7 mouse cellular contexts compared by ENCODE assay signal in the genomic region with DNA sequence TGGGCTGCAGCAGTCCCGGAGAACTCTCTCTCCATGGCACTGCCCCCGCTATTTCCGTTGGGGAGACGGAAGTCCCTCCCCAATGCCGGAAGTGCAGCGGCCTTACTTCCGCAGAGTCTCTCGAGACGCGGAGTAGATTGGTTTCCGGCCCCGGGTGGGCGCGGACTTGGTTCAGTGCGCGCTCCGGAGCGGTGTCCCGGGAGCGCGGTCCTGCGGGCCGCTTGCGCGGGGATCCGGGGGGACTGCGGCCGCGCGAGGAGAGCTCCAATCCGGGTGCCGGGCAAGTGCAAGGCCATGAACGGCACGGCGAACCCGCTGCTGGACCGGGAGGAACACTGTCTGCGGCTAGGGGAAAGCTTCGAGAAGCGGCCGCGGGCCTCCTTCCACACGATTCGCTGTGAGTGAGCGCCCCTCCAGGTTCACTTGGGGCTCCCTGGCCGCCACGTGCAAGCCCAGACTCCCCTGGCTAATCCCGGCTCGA. TPM values are rescaled to one million over a fixed set of nuclear protein-coding genes. Genes with fewer than 3 reads are reported as not detected.
A peak's percentile ranks its signal among the peaks of the same experiment; 100 is the strongest.
DNase-seq lines count a peak whose midpoint lies in the region; ATAC-seq lines count a peak whose summit lies in the region.

A gene (minus strand): TSS at position 66 of the 481 bp plus-strand sequence.

- peak within 1 kb of the TSS; percentile 85 for H3K27ac ChIP-seq in intestine, embryonic 16.5 days (ENCODE audit: low read length)
- H3K27ac ChIP-seq in midbrain, embryonic 11.5 days (ENCODE audit: low read depth, low read length) = peak within 1 kb of the TSS; percentile 79

- no peaks in the 10 kb centered on the region for H3K9me3 ChIP-seq in intestine, embryonic 16.5 days (ENCODE audit: control insufficient read depth, low read length)
- H3K9me3 ChIP-seq in midbrain, embryonic 11.5 days (ENCODE audit: control insufficient read depth, low read length) = no peaks in the 10 kb centered on the region

- H3K4me2 ChIP-seq in intestine, embryonic 16.5 days (ENCODE audit: low read depth, low read length) = peak within 1 kb of the TSS; percentile 81
- peak within 1 kb of the TSS; percentile 94 for H3K4me2 ChIP-seq in midbrain, embryonic 11.5 days

- DNase-seq in adrenal gland, adult 2 months = peak; percentile 94
- peak; percentile 81 for DNase-seq in embryo, embryonic 11.5 days (ENCODE audit: low read depth, low spot score)
- peak; percentile 77 to 90 for DNase-seq in gastrocnemius, postnatal 4 days (ENCODE audit: low spot score in 2 of 2)
- peak; percentile 90 to 94 for DNase-seq in left cerebral cortex, postnatal 36 days (ENCODE audit: low spot score in 2 of 2)
- DNase-seq in midbrain, embryonic 11.5 days (ENCODE audit: low spot score, missing footprints) = peak; percentile 97
- DNase-seq in skeletal muscle tissue, adult 2 months (ENCODE audit: low read depth, low spot score) = peak; percentile 83

- H3K36me3 ChIP-seq in intestine, embryonic 16.5 days (ENCODE audit: control insufficient read depth, insufficient read depth, low read length) = peaks cover 4% of the 10 kb centered on the region
- H3K36me3 ChIP-seq in midbrain, embryonic 11.5 days (ENCODE audit: control insufficient read depth, insufficient read depth, low read length) = no peaks in the 10 kb centered on the region; the same call in 1 of the 2 replicates

- ATAC-seq in intestine, embryonic 16.5 days = peak; percentile 97
- ATAC-seq in midbrain, embryonic 11.5 days (ENCODE audit: low FRiP score) = peak; percentile 94

- H3K4me3 ChIP-seq in intestine, embryonic 16.5 days (ENCODE audit: low read length) = peak within 1 kb of the TSS; percentile 67
- H3K4me3 ChIP-seq in midbrain, embryonic 11.5 days (ENCODE audit: low read depth, low read length) = peak within 1 kb of the TSS; percentile 92

- peak within 1 kb of the TSS; percentile 83 for H3K9ac ChIP-seq in intestine, embryonic 16.5 days (ENCODE audit: low read depth, low read length)
- peak within 1 kb of the TSS; percentile 92 for H3K9ac ChIP-seq in midbrain, embryonic 11.5 days (ENCODE audit: low read length)

- intact Hi-C loops in left cerebral cortex, postnatal 36 days (cut with DNase I) = loop anchor here (10.0 kb wide), 1 partner anchor 360 kb away; a partner anchor contains a TSS

- H3K4me1 ChIP-seq in intestine, embryonic 16.5 days (ENCODE audit: control insufficient read depth, insufficient read depth, low read length) = peaks cover 18% of the 10 kb centered on the region
- peaks cover 21% of the 10 kb centered on the region for H3K4me1 ChIP-seq in midbrain, embryonic 11.5 days (ENCODE audit: control insufficient read depth, insufficient read depth, low read length)

- no peaks in the 10 kb centered on the region for H3K27me3 ChIP-seq in intestine, embryonic 16.5 days (replicated peaks; ENCODE audit: control insufficient read depth, insufficient read depth, low read length)
- H3K27me3 ChIP-seq in midbrain, embryonic 11.5 days (ENCODE audit: control insufficient read depth, insufficient read depth, low read length) = no peaks in the 10 kb centered on the region

- under 1% methylated on average over 48 of the region's 49 CpGs for WGBS in intestine, embryonic 16.5 days
- WGBS in midbrain, embryonic 11.5 days = under 1% methylated on average over 48 of the region's 49 CpGs

RNA-seq across cellular contexts. Expression of the gene that starts here (rescaled TPM):
- total RNA-seq in adrenal gland, adult 2 months (2021) = 10 to 100 TPM; 18.7 TPM
- polyA plus RNA-seq in adrenal gland, adult 2 months (2012; rRNA removed) = 3.8 and 5.0 TPM in 2 replicates
- total RNA-seq in gastrocnemius, postnatal 4 days (2021) = 10 to 100 TPM; 23.2 to 23.6 TPM
- polyA plus RNA-seq in intestine, embryonic 16.5 days (2015; fragmentation: Nextera tagmentation; extraction: Ambion mirVana) = 44.6 TPM in 2 replicates
- total RNA-seq in left cerebral cortex, postnatal 36 days (2021) = 10 to 100 TPM; 29.7 to 35.1 TPM
- 83.4 and 93.2 TPM in 2 replicates for polyA plus RNA-seq in midbrain, embryonic 11.5 days (2014; fragmentation: Nextera tagmentation; extraction: Ambion mirVana)

Comparison
In these comparisons a context has a peak if more than half of its experiments do, and no peak if none do; other contexts are left out.
1. Peak in every context shown above with its lines: DNase-seq, ATAC-seq, H3K4me3 ChIP-seq and H3K27ac ChIP-seq.